Mouse (Mus musculus) bone marrow, adult 2 months (tissue): ENCODE data around the gene Syvn1.

ENCODE experiments used
- CTCF ChIP-seq: fragments of 200-500 bp; IDR thresholded peaks from 2 replicates; pipeline ENCODE4 v1.5.1; 2011; ENCODE audit warnings: low read length, control low read depth; ENCODE audit not compliant: control insufficient read depth, insufficient read depth
- POLR2A ChIP-seq: fragments of 200-500 bp; IDR thresholded peaks from 2 replicates; pipeline ENCODE4 v1.6.1; 2011; ENCODE audit warnings: low read depth, mild to moderate bottlenecking, control low read depth, low read length, borderline replicate concordance; ENCODE audit not compliant: control insufficient read depth

DNA sequence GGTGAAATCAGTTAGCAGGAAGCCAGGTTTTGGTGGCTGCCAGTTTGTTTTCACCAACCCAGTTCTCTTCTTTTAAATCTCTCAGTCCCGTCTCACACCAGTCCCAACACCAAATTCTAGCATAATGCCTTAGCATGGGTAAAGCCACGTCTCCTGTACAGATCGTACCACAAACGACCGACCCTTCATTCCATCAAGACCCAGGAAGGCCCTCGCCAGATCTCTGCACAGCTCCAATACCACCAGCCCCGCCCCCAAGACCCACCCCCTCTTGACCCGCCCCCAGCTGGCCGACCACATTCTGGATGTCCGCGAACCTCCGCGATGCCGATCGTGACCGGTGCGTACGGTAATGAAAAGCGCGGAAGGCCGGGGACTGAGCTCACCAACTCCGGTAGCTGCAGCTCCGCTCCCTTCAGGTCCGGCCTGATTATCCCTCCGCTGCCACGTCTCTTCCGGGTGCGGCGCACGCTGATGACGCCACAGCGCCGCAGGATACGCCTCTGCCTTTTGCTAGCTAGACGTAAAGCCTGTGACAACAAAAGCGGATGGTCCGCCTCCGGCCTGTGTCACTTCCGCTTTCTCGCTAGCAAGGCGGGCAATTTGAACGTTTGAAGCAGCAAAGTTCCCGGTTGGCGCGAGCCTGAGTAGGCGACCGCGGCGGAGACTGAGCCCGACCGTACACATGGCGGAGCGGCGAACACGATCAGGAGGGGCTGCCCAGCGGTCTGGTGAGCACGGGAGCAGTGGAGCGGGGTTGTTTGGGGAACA, 38.3 kb downstream of the Syvn1 start, which contains the start of the genes Zfpl1 and Cdca5:
- peak; percentile 82 for TF ChIP-seq POLR2A
- no peak; the same call in 1 of the 2 replicates for TF ChIP-seq CTCF
